Mouse (Mus musculus) forebrain, embryonic 13.5 days (tissue): ENCODE results near the gene Ehbp1l1. TPM values are rescaled to one million over a fixed set of nuclear protein-coding genes. Genes with fewer than 3 reads are reported as not detected.

Experiments used
- ATAC-seq: fragments of 200-750 bp; cut with Nextera tagmentation; 2 replicates; pipeline ENCODE4 v1.8.0; 2017
- H3K27ac ChIP-seq: fragments of 300-500 bp; sonication (generic); 2 replicates; pipeline ENCODE4 v1.5.1; 2015; ENCODE audit warnings: inconsistent platforms, mild to moderate bottlenecking, moderate library complexity
- H3K27me3 ChIP-seq: fragments of 300-500 bp; sonication (generic); 2 replicates; pipeline ENCODE4 v1.6.1; 2015; ENCODE audit warnings: mild to moderate bottlenecking, inconsistent platforms
- H3K36me3 ChIP-seq: fragments of 300-500 bp; sonication (generic); 2 replicates; pipeline ENCODE4 v1.6.1; 2015; ENCODE audit warnings: mild to moderate bottlenecking, inconsistent platforms; ENCODE audit not compliant: poor library complexity, severe bottlenecking
- H3K4me1 ChIP-seq: fragments of 300-500 bp; sonication (generic); 2 replicates; pipeline ENCODE4 v1.6.1; 2015; ENCODE audit warnings: inconsistent platforms
- H3K4me2 ChIP-seq: fragments of 300-500 bp; sonication (generic); 2 replicates; pipeline ENCODE4 v1.6.1; 2015; ENCODE audit warnings: inconsistent platforms, mild to moderate bottlenecking, moderate library complexity
- H3K4me3 ChIP-seq: fragments of 300-500 bp; sonication (generic); 2 replicates; pipeline ENCODE4 v1.5.1; 2015; ENCODE audit warnings: mild to moderate bottlenecking, inconsistent platforms
- H3K9ac ChIP-seq: fragments of 300-500 bp; sonication (generic); 2 replicates; pipeline ENCODE4 v1.6.1; 2015; ENCODE audit warnings: mild to moderate bottlenecking, inconsistent platforms
- H3K9me3 ChIP-seq: fragments of 300-500 bp; sonication (generic); replicated peaks from 2 replicates; pipeline ENCODE4 v1.6.1; 2016; ENCODE audit warnings: inconsistent platforms
- WGBS: fragments of 180-500 bp; shearing (Covaris S2); methylation state at CpG from one replicate; pipeline ENCODE4 v1.1.7; 2015; 5-methylcytosine and 5-hydroxymethylcytosine counted together
- polyA plus RNA-seq: library from polyadenylated mRNA; unstranded; fragments of >200 nt; fragmentation: Nextera tagmentation; extraction: Ambion mirVana; gene quantifications from 2 replicates; pipeline ENCODE4 v1.2.1, GENCODE M21; 2015

The Ehbp1l1 gene
- polyA plus RNA-seq, 1 experiment from 2014 or later = 6.7 TPM

- ATAC-seq = no peak
- H3K36me3 ChIP-seq = no peaks in the 10 kb centered on the region
- peak overlapping the region; percentile 58; the same call in 1 of the 2 replicates for H3K4me2 ChIP-seq
- H3K27ac ChIP-seq = no peak overlapping the region
- H3K27me3 ChIP-seq = peaks cover 88% of the 10 kb centered on the region
- H3K4me3 ChIP-seq = no peak overlapping the region
- H3K9me3 ChIP-seq = no peaks in the 10 kb centered on the region
- WGBS = 30% methylated on average over 12 of the region's 12 CpGs
- H3K4me1 ChIP-seq = peaks cover 51% of the 10 kb centered on the region
- H3K9ac ChIP-seq = no peak overlapping the region
These were observed 20.8 kb upstream of the Ehbp1l1 start for GRCm38 (mm10) chr19:5746907-5747363.

GRCm38 (mm10) chr19:5745756-5746710 lies 19.9 kb upstream of the Ehbp1l1 start:
- Histone ChIP-seq H3K36me3 (no peaks in the 10 kb centered on the region), H3K9ac (peak overlapping the region; percentile 27), H3K4me3 (peak overlapping the region; percentile 27), H3K27ac (no peak overlapping the region), H3K4me1 (peaks cover 50% of the 10 kb centered on the region), H3K4me2 (peak overlapping the region; percentile 58), H3K9me3 (no peaks in the 10 kb centered on the region), H3K27me3 (peaks cover 79% of the 10 kb centered on the region)
- WGBS = 2% methylated on average over 34 of the region's 36 CpGs
- ATAC-seq = 0 out of 2 replicates have a peak, but pooled peaks have one; percentile 17

GRCm38 (mm10) chr19:5743576-5743975 lies 17.5 kb upstream of the Ehbp1l1 start:
- Histone ChIP-seq H3K27me3 (peaks cover 58% of the 10 kb centered on the region), H3K36me3 (no peaks in the 10 kb centered on the region), H3K4me3 (no peak overlapping the region), H3K4me2 (peak overlapping the region; percentile 95), H3K4me1 (peaks cover 59% of the 10 kb centered on the region), H3K9me3 (no peaks in the 10 kb centered on the region), H3K27ac (no peak overlapping the region), H3K9ac (no peak overlapping the region)
- no peak for ATAC-seq
- 53% methylated on average over 5 of the region's 5 CpGs for WGBS

GRCm38 (mm10) chr19:5742241-5742641 lies 16.1 kb upstream of the Ehbp1l1 start:
- Histone ChIP-seq H3K4me1 (peaks cover 59% of the 10 kb centered on the region), H3K27ac (peak overlapping the region; percentile 87), H3K4me3 (peak overlapping the region; percentile 61), H3K36me3 (no peaks in the 10 kb centered on the region), H3K9ac (peak overlapping the region; percentile 86), H3K9me3 (no peaks in the 10 kb centered on the region), H3K27me3 (peaks cover 53% of the 10 kb centered on the region), H3K4me2 (peak overlapping the region; percentile 95)
- WGBS = under 1% methylated on average over 32 of the region's 32 CpGs
- ATAC-seq = peak; percentile 41

GRCm38 (mm10) chr19:5741641-5742240 lies 15.6 kb upstream of the Ehbp1l1 start:
- H3K4me3 ChIP-seq = peak overlapping the region; percentile 61
- H3K9me3 ChIP-seq = no peaks in the 10 kb centered on the region
- under 1% methylated on average over 40 of the region's 55 CpGs for WGBS
- peak overlapping the region; percentile 86 for H3K9ac ChIP-seq
- peaks cover 55% of the 10 kb centered on the region for H3K4me1 ChIP-seq
- ATAC-seq = peak; percentile 75
- H3K36me3 ChIP-seq = no peaks in the 10 kb centered on the region
- peaks cover 51% of the 10 kb centered on the region for H3K27me3 ChIP-seq
- H3K27ac ChIP-seq = peak overlapping the region; percentile 87
- H3K4me2 ChIP-seq = peak overlapping the region; percentile 95

GRCm38 (mm10) chr19:5740320-5741317 lies 14.5 kb upstream of the Ehbp1l1 start, which contains the start of gene Ltbp3:
Ltbp3 (plus strand) TSS chr19:5740904.
- Histone ChIP-seq H3K27me3 (peaks cover 52% of the 10 kb centered on the region), H3K4me1 (peaks cover 44% of the 10 kb centered on the region), H3K36me3 (no peaks in the 10 kb centered on the region), H3K4me3 (peak within 1 kb of the TSS; percentile 61), H3K27ac (peak within 1 kb of the TSS; percentile 87), H3K9ac (peak within 1 kb of the TSS; percentile 86), H3K9me3 (no peaks in the 10 kb centered on the region), H3K4me2 (peak within 1 kb of the TSS; percentile 95)
- peak; percentile 71 for ATAC-seq
- WGBS = 18% methylated on average over 10 of the region's 14 CpGs

DNA sequence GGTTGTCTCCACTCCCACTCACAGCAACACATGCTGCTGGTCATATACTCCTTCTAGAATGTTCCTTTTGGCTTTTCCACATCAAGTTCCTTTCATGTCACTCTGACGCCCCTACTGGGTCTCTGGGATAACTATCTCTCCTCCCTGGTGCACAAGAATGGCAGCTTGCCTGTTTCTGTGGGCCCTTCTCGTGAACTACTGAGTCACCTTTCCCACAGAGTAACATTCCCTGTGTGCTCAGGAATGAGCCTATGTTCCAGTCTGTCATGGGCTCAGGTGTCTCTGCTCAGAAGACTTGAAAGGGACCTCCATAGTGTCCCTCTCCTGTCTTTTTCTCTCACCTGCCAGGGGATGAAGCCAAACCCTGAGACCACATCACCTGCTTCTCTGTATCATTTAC lies 13.3 kb upstream of the Ehbp1l1 start:
- WGBS = 53% methylated on average over 2 of the region's 2 CpGs
- ATAC-seq = no peak
- H3K4me1 ChIP-seq = peaks cover 38% of the 10 kb centered on the region
- no peaks in the 10 kb centered on the region for H3K9me3 ChIP-seq
- no peaks in the 10 kb centered on the region for H3K36me3 ChIP-seq
- no peak overlapping the region for H3K4me2 ChIP-seq
- no peak overlapping the region for H3K4me3 ChIP-seq
- no peak overlapping the region for H3K27ac ChIP-seq
- H3K27me3 ChIP-seq = peaks cover 49% of the 10 kb centered on the region
- no peak overlapping the region for H3K9ac ChIP-seq

DNA sequence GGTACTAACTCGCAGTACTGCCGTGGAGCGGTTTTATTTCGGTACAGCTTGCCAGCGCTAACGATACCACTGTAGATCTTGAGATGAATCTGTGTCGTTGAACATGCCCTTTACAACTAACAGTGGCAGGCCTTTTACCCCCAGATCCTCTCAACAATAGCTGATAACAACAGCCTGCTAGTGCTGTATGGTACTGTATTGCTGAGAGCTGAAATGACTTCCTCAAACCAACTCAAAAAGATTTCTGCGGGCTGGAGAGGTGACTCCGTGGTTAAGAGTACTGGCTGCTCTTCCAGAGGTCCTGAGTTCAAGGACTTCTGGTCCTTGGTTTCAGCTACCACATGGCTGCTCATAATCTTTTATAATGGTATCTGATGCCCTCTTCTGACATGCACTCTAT lies 8.2 kb upstream of the Ehbp1l1 start:
- no peak overlapping the region for H3K9ac ChIP-seq
- ATAC-seq = no peak
- H3K4me2 ChIP-seq = no peak overlapping the region
- H3K27me3 ChIP-seq = peaks cover 27% of the 10 kb centered on the region
- no peaks in the 10 kb centered on the region for H3K36me3 ChIP-seq
- no peak overlapping the region for H3K27ac ChIP-seq
- H3K4me3 ChIP-seq = no peak overlapping the region
- peaks cover 24% of the 10 kb centered on the region for H3K4me1 ChIP-seq
- 83% methylated on average over 9 of the region's 9 CpGs for WGBS
- no peaks in the 10 kb centered on the region for H3K9me3 ChIP-seq

GRCm38 (mm10) chr19:5731264-5731978 lies 5.3 kb upstream of the Ehbp1l1 start:
- Histone ChIP-seq H3K27me3 (peaks cover 16% of the 10 kb centered on the region; the same call in 1 of the 2 replicates), H3K9ac (peak overlapping the region; percentile 82), H3K9me3 (no peaks in the 10 kb centered on the region), H3K4me1 (peaks cover 47% of the 10 kb centered on the region), H3K27ac (no peak overlapping the region), H3K4me3 (peak overlapping the region; percentile 97), H3K4me2 (peak overlapping the region; percentile 99), H3K36me3 (no peaks in the 10 kb centered on the region)
- ATAC-seq = peak; percentile 87
- WGBS = under 1% methylated on average over 47 of the region's 47 CpGs

GRCm38 (mm10) chr19:5730314-5731186 lies 4.4 kb upstream of the Ehbp1l1 start:
- peak overlapping the region; percentile 99 for H3K4me2 ChIP-seq
- H3K4me3 ChIP-seq = peak overlapping the region; percentile 97
- H3K9ac ChIP-seq = peak overlapping the region; percentile 82
- WGBS = 72% methylated on average over 29 of the region's 29 CpGs
- H3K9me3 ChIP-seq = no peaks in the 10 kb centered on the region
- peak overlapping the region; percentile 97 for H3K27ac ChIP-seq
- ATAC-seq = no peak
- peaks cover 8% of the 10 kb centered on the region; the same call in 1 of the 2 replicates for H3K27me3 ChIP-seq
- peaks cover 5% of the 10 kb centered on the region for H3K36me3 ChIP-seq
- peaks cover 56% of the 10 kb centered on the region for H3K4me1 ChIP-seq
